Comparison of ENCODE assay signal across 9 mouse cellular contexts in the genomic region with DNA sequence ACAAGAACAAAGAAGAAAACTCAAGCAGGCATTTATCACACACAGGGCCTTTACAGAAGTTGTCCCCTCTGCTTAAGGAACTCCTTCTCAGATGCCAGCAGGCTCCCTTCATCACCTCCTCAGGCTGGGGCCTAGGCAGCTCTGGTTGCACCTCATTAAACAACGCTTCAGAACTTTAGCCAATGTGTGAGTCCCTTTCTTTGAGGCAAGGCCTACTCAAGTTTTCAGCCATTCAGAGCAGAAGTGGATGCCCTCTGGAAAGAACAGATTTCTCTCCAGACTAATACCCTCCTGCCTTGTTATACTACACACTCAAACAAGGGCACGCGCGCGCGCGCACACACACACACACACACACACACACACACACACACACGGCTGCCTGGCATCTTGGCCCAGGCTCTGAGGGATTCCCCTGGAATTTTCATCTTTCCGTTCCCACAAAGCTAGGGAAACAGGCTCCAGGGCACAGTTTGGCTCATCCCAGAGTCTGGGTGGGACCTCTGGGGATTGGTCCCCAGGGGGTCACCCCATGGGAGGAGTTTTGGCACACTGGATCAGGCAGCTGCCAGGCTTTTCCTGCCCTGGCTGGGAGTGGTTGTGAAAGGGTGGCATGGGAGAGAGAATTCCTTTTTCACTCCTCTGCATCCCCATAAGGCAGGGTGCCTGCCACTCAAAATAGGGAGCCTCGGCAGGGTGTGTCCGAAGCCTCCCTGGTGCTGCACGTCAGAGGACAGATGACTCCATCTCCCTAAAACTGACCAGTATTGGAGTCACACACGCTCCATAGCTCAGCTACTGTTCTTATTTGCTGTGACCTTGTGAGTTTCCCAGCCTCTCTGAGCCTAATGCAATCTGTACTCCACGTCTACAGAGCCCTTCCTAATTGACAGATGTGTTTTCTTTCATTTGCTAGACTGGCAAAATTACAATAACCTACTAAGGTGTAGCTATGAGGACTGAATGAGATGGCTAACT. TPM values are rescaled to one million over a fixed set of nuclear protein-coding genes. Genes with fewer than 3 reads are reported as not detected.
DNase-seq lines count a peak whose midpoint lies in the region; ATAC-seq and TF ChIP-seq lines count a peak whose summit lies in the region.
"Had no signal": no experiment of that assay in that cellular context is flagged by ENCODE, and none has a peak within 500 bp of the region (broad histone marks: within the 10 kb centered on the region; RNA-seq: fewer than 3 reads in every experiment).

No protein-coding gene starts in this region.

- H3K4me2 ChIP-seq in heart, postnatal 0 days (ENCODE audit: low read depth, low read length), result no peak overlapping the region
- H3K4me2 ChIP-seq in liver, postnatal 0 days (ENCODE audit: low read depth, low read length), result no peak overlapping the region

- H3K36me3 ChIP-seq in heart, postnatal 0 days (replicated peaks; ENCODE audit: control insufficient read depth, insufficient read depth, low read length), result no peaks in the 10 kb centered on the region
- H3K36me3 ChIP-seq in liver, postnatal 0 days (replicated peaks; ENCODE audit: insufficient read depth, low read length), result no peaks in the 10 kb centered on the region

- DNase-seq in gastrocnemius, postnatal 14 days, result peak; percentile 53
- no peak for DNase-seq in gastrocnemius, postnatal 36 days
- peak; percentile 26 for DNase-seq in testis, postnatal 14 days (ENCODE audit: low spot score)
- no peak for DNase-seq in testis, postnatal 10 days (ENCODE audit: low spot score)
- DNase-seq in heart, postnatal 0 days (ENCODE audit: low spot score), result peak; percentile 72
- no peak for DNase-seq in liver, postnatal 0 days
- peak; percentile 16 for DNase-seq in skeletal muscle tissue, adult 2 months (ENCODE audit: low read depth, low spot score)
- no peak for DNase-seq in natural killer cell, adult 2 months (ENCODE audit: low spot score in 2 of 2)

- H3K27ac ChIP-seq in heart, postnatal 0 days (ENCODE audit: low read depth), result peak overlapping the region; percentile 27
- no peak overlapping the region for H3K27ac ChIP-seq in liver, postnatal 0 days (ENCODE audit: low read depth)

- no peak overlapping the region for H3K9ac ChIP-seq in heart, postnatal 0 days (replicated peaks; ENCODE audit: low read depth, low read length)
- no peak overlapping the region for H3K9ac ChIP-seq in liver, postnatal 0 days (replicated peaks)

- H3K4me3 ChIP-seq in heart, postnatal 0 days (ENCODE audit: low read depth, low read length), result no peak overlapping the region
- H3K4me3 ChIP-seq in liver, postnatal 0 days (ENCODE audit: low read depth, low read length), result no peak overlapping the region
- H3K4me3 ChIP-seq: megakaryocyte, embryonic 14.5 days had no signal

- TF ChIP-seq EP300 in heart, postnatal 0 days (IDR thresholded peaks at IDR 0.05; ENCODE audit: low read depth), result no peak
- TF ChIP-seq EP300 in liver, postnatal 0 days (IDR thresholded peaks at IDR 0.05; ENCODE audit: low read depth), result no peak

- peaks cover 6% of the 10 kb centered on the region; the same call in 1 of the 2 replicates for H3K4me1 ChIP-seq in heart, postnatal 0 days (ENCODE audit: control insufficient read depth, insufficient read depth)
- no peaks in the 10 kb centered on the region for H3K4me1 ChIP-seq in liver, postnatal 0 days (ENCODE audit: insufficient read depth)
- H3K4me1 ChIP-seq: megakaryocyte, embryonic 14.5 days had no signal

- no peaks in the 10 kb centered on the region for H3K9me3 ChIP-seq in heart, postnatal 0 days (replicated peaks; ENCODE audit: control insufficient read depth, low read length)
- H3K9me3 ChIP-seq in liver, postnatal 0 days (ENCODE audit: low read length), result no peaks in the 10 kb centered on the region
- H3K9me3 ChIP-seq: megakaryocyte, embryonic 14.5 days had no signal

- H3K27me3 ChIP-seq in heart, postnatal 0 days (ENCODE audit: control insufficient read depth, insufficient read depth, low read length), result no peaks in the 10 kb centered on the region
- H3K27me3 ChIP-seq in liver, postnatal 0 days (ENCODE audit: insufficient read depth, low read length), result no peaks in the 10 kb centered on the region

- ATAC-seq in heart, postnatal 0 days (ENCODE audit: insufficient read depth, low read depth), result peak; percentile 88
- ATAC-seq in liver, postnatal 0 days, result peak; percentile 45; the same call in 1 of the 2 replicates

- WGBS in heart, postnatal 0 days, result 63% methylated on average over 14 of the region's 14 CpGs
- WGBS in liver, postnatal 0 days (ENCODE audit: insufficient replicate concordance), result 75% methylated on average over 14 of the region's 14 CpGs

- no peak for TF ChIP-seq CTCF in heart, postnatal 0 days (IDR thresholded peaks at IDR 0.05; ENCODE audit: low read depth)
- TF ChIP-seq CTCF in liver, postnatal 0 days (IDR thresholded peaks at IDR 0.05; ENCODE audit: low read depth), result no peak

- intact Hi-C loops in gastrocnemius, postnatal 14 days (cut with DNase I; ENCODE audit: low total_unique reads), result no loop called here
- intact Hi-C loops in gastrocnemius, postnatal 36 days (cut with DNase I), result no loop called here

RNA-seq across cellular contexts. Expression of gene Tekt5, which starts 28.8 kb away (rescaled TPM):
- under 1 TPM in 1 of 2 experiments, not detected in 1; 0.18 TPM for total RNA-seq in gastrocnemius, postnatal 14 days (2021)
- total RNA-seq in gastrocnemius, postnatal 36 days (2021), result not detected
- total RNA-seq in heart, postnatal 0 days (2014; rRNA removed; ENCODE audit: low replicate concordance), result 4.7 TPM in 1 of 2 replicates, not detected in the other
- polyA plus RNA-seq in heart, postnatal 0 days (2015; fragmentation: Nextera tagmentation; extraction: Ambion mirVana), result 0.26 and 0.45 TPM in 2 replicates
- 0.07 TPM in 1 of 2 replicates, not detected in the other for polyA plus RNA-seq in liver, postnatal 0 days (2015; fragmentation: Nextera tagmentation; extraction: Ambion mirVana)

RNA-seq across cellular contexts. Expression of gene Nubp1, which starts 45.2 kb away (rescaled TPM):
- 1 to 10 TPM; 6.5 to 6.9 TPM for total RNA-seq in gastrocnemius, postnatal 14 days (2021)
- 1 to 10 TPM; 5.8 to 6.0 TPM for total RNA-seq in gastrocnemius, postnatal 36 days (2021)
- total RNA-seq in heart, postnatal 0 days (2014; rRNA removed; ENCODE audit: low replicate concordance), result 16.9 and 25.3 TPM in 2 replicates
- polyA plus RNA-seq in heart, postnatal 0 days (2015; fragmentation: Nextera tagmentation; extraction: Ambion mirVana), result 18.9 and 19.4 TPM in 2 replicates
- 24.3 and 25.8 TPM in 2 replicates for polyA plus RNA-seq in liver, postnatal 0 days (2015; fragmentation: Nextera tagmentation; extraction: Ambion mirVana)

RNA-seq across cellular contexts. Expression of gene Emp2, which starts 52.8 kb away (rescaled TPM):
- 10 to 100 TPM in 1 of 2 experiments, 1 to 10 TPM in 1; 6.4 to 10.1 TPM for total RNA-seq in gastrocnemius, postnatal 14 days (2021)
- 1 to 10 TPM; 4.3 to 4.9 TPM for total RNA-seq in gastrocnemius, postnatal 36 days (2021)
- 43.4 and 56.7 TPM in 2 replicates for total RNA-seq in heart, postnatal 0 days (2014; rRNA removed; ENCODE audit: low replicate concordance)
- 25.5 and 25.7 TPM in 2 replicates for polyA plus RNA-seq in heart, postnatal 0 days (2015; fragmentation: Nextera tagmentation; extraction: Ambion mirVana)
- polyA plus RNA-seq in liver, postnatal 0 days (2015; fragmentation: Nextera tagmentation; extraction: Ambion mirVana), result 1.2 and 1.5 TPM in 2 replicates

Comparison
In these comparisons a context has a peak if more than half of its experiments do, and no peak if none do; other contexts are left out.
1. DNase-seq: peak in gastrocnemius, postnatal 14 days (single experiment), testis, postnatal 14 days (single experiment), heart, postnatal 0 days (single experiment) and skeletal muscle tissue, adult 2 months (single experiment); none in gastrocnemius, postnatal 36 days (0 of 2), testis, postnatal 10 days (single experiment), liver, postnatal 0 days (single experiment) and natural killer cell, adult 2 months (0 of 2).